Mouse (Mus musculus) stomach, embryonic 15.5 days (tissue): ENCODE results near the gene Tor1b. TPM values are rescaled to one million over a fixed set of nuclear protein-coding genes. Genes with fewer than 3 reads are reported as not detected.
A peak's percentile ranks its signal among the peaks of the same experiment; 100 is the strongest.
"Not testable (repeated sequence)": the region's sequence is repeated elsewhere in the genome, so short reads cannot be mapped to it uniquely, and the experiment has no call there.

Experiments used
- ATAC-seq: fragments of 200-750 bp; cut with Nextera tagmentation; 2 replicates; pipeline ENCODE4 v1.8.0; 2017; ENCODE audit warnings: low read depth, moderate number of reproducible peaks, moderate TSS enrichment; ENCODE audit not compliant: insufficient read depth, low FRiP score
- H3K27ac ChIP-seq: fragments of 300-500 bp; sonication (generic); 2 replicates; pipeline ENCODE4 v1.5.1; 2015; ENCODE audit warnings: mild to moderate bottlenecking, inconsistent platforms
- H3K27me3 ChIP-seq: fragments of 300-500 bp; sonication (generic); replicated peaks from 2 replicates; pipeline ENCODE4 v1.6.1; 2015; ENCODE audit warnings: inconsistent platforms
- H3K36me3 ChIP-seq: fragments of 300-500 bp; sonication (generic); 2 replicates; pipeline ENCODE4 v1.6.1; 2015; ENCODE audit warnings: inconsistent platforms
- H3K4me1 ChIP-seq: fragments of 300-500 bp; sonication (generic); 2 replicates; pipeline ENCODE4 v1.6.1; 2015; ENCODE audit warnings: inconsistent platforms
- H3K4me2 ChIP-seq: fragments of 300-500 bp; sonication (generic); 2 replicates; pipeline ENCODE4 v1.6.1; 2015; ENCODE audit warnings: mild to moderate bottlenecking, inconsistent platforms
- H3K4me3 ChIP-seq: fragments of 300-500 bp; sonication (generic); replicated peaks from 2 replicates; pipeline ENCODE4 v1.5.1; 2015; ENCODE audit warnings: inconsistent platforms
- H3K9ac ChIP-seq: fragments of 300-500 bp; sonication (generic); 2 replicates; pipeline ENCODE4 v1.6.1; 2015; ENCODE audit warnings: inconsistent platforms
- H3K9me3 ChIP-seq: fragments of 300-500 bp; sonication (generic); 2 replicates; pipeline ENCODE4 v1.6.1; 2016; ENCODE audit warnings: inconsistent platforms
- WGBS: fragments of 180-500 bp; shearing (Covaris S2); methylation state at CpG from one replicate; pipeline ENCODE4 v1.1.7; 2015; 5-methylcytosine and 5-hydroxymethylcytosine counted together
- polyA plus RNA-seq: library from polyadenylated mRNA; unstranded; fragments of >200 nt; fragmentation: Nextera tagmentation; extraction: Ambion mirVana; gene quantifications from 2 replicates; pipeline ENCODE4 v1.2.1, GENCODE M21; 2015

Tor1b gene
- polyA plus RNA-seq, 1 experiment from 2014 or later = 30.6 TPM

DNA sequence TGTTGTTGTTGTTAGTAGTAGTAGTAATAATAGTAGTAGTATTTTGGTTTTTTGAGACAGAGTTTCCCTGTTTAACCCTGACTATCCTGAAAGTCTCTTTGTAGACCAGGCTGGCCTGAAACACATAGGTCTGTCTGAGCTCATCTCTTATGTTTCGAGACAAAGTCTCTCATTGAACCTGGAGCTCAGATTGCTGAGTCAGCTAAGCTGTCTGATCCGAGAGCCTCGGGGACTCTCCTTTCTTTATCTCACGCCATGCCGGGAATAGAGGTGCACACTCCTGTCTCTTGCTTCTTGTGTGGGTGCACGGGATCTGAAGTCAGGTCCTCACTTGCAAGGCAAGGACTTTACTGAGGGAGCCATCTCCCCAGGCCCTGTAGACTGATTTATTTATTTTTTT is 19.7 kb upstream of the Tor1b start:
- WGBS = 57% methylated on average over 6 of the region's 6 CpGs
- Histone ChIP-seq H3K4me1 (peaks cover 8% of the 10 kb centered on the region), H3K27me3 (no peaks in the 10 kb centered on the region), H3K9me3 (no peaks in the 10 kb centered on the region), H3K27ac (no peak overlapping the region), H3K4me2 (no peak overlapping the region), H3K36me3 (no peaks in the 10 kb centered on the region), H3K9ac (no peak overlapping the region), H3K4me3 (no peak overlapping the region)
- no peak for ATAC-seq

DNA sequence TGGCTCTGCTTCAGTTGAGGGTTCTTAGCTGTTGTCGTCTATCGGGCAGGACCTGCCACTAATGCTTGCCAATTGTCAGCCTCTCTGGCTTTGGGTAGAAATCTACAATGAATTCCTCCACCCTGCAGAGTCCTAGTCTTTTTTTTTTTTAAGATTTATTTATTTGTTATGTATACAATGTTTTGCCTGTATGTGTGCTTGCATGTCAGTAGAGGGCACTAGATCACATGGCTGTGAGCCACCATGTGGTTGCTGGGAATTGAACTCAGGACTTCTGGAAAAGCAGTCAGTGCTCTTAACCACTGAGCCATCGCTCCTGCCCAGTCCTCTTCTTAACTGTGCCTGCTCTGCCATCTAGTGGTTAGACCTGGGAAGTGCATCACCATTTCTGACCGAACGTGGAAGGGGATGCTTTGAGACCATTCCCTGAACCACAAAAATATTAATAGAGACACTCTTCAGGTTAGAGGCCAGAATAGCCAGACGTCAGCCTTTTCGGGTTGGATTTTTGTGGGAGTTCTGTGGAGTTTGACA is 18.8 kb upstream of the Tor1b start:
- Histone ChIP-seq H3K4me2 (no peak overlapping the region), H3K9ac (no peak overlapping the region), H3K4me1 (peaks cover 8% of the 10 kb centered on the region), H3K27me3 (no peaks in the 10 kb centered on the region), H3K9me3 (no peaks in the 10 kb centered on the region), H3K27ac (no peak overlapping the region), H3K36me3 (no peaks in the 10 kb centered on the region), H3K4me3 (no peak overlapping the region)
- no peak for ATAC-seq
- 20% methylated on average over 7 of the region's 7 CpGs for WGBS

DNA sequence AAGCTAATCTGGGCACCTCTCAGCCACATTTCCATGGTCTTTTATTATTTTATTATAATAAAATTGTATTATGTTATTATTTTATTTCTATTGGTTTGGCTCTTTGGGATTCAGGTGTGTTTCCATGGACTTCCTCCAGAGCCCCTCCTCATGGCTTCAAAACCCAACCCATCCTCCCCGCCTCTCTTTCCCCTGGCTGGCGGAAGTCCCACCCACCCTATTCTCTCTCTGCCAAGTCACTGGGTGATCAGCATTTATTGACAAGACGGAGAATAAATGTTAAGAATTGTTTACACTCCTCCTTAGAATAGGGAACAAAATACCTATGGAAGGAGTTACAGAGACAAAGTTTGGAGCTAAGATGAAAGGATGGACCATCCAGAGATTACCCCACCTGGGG is 16.0 kb upstream of the Tor1b start:
- H3K4me2 ChIP-seq = no peak overlapping the region
- H3K36me3 ChIP-seq = no peaks in the 10 kb centered on the region
- H3K4me3 ChIP-seq = no peak overlapping the region
- no peak overlapping the region for H3K9ac ChIP-seq
- no peaks in the 10 kb centered on the region for H3K9me3 ChIP-seq
- no peak overlapping the region for H3K27ac ChIP-seq
- 66% methylated on average over 3 of the region's 3 CpGs for WGBS
- H3K4me1 ChIP-seq = no peaks in the 10 kb centered on the region
- no peak for ATAC-seq
- no peaks in the 10 kb centered on the region for H3K27me3 ChIP-seq

DNA sequence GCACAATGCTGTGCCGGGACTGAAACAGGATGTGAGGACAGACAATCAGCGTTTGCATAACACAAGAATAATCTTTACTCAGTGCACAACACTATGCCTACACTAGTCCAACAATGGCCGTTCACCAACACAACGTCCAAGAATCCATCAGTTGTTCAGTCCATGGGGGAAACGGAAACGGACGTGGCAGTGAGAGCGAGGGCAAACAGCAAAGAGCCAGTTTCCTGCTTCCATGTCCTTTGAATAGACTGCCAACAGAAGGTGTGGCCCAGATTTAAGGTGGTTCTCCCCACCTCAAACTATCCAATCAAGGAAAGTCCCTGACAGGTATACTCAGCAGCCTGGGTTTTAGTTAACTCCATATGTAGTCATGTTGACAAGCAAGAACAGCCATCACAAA is 15.0 kb upstream of the Tor1b start:
- Histone ChIP-seq H3K9me3 (no peaks in the 10 kb centered on the region), H3K4me3 (no peak overlapping the region), H3K36me3 (no peaks in the 10 kb centered on the region), H3K27ac (no peak overlapping the region), H3K4me2 (no peak overlapping the region), H3K27me3 (no peaks in the 10 kb centered on the region), H3K9ac (no peak overlapping the region), H3K4me1 (no peaks in the 10 kb centered on the region)
- no peak for ATAC-seq
- 67% methylated on average over 8 of the region's 8 CpGs for WGBS

DNA sequence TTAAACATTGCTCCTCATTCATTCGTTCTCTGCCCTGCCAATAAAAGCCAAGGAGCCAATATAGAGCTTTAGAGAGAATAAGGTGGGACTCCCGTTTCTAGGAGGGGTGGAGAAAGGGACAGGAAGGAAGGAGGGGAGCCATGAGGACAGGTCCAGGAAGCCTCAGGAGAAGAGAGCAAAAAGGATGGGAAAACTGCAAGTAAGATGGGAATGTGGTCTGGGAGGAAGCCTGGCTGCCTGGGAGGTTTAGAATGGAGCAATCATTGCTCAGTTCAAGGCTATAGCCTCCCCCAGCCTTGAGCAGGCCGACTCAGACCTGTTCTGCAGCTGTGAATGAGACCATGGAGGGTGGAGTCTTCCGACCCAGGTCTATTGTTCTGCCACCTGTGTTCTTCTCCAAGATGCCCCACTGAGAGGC is 14.2 kb upstream of the Tor1b start:
- peak overlapping the region; percentile 23; the same call in 1 of the 2 replicates for H3K27ac ChIP-seq
- H3K9me3 ChIP-seq = no peaks in the 10 kb centered on the region
- H3K4me2 ChIP-seq = no peak overlapping the region
- 40% methylated on average over 4 of the region's 4 CpGs for WGBS
- no peak overlapping the region for H3K9ac ChIP-seq
- no peak overlapping the region for H3K4me3 ChIP-seq
- no peak for ATAC-seq
- H3K36me3 ChIP-seq = no peaks in the 10 kb centered on the region
- H3K27me3 ChIP-seq = no peaks in the 10 kb centered on the region
- H3K4me1 ChIP-seq = no peaks in the 10 kb centered on the region

DNA sequence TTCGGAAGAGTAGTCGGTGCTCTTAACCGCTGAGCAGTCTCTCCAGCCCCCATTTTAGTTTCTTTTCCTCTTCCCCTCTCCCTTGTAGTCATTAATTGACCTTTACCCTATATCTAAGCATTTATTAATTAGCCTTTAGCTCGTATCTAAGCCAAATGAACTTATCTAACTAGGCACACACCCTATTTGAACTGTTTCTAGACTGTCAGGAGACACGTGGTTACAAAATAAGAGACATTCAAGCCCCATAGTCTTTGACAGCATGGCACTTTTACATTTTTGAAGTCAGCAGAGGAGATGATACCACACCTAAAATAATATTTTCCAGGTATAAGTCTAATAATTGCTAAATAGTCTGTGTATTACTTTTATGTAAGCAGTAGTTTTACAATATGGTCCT is 11.2 kb upstream of the Tor1b start:
- 85% methylated on average over 5 of the region's 5 CpGs for WGBS
- Histone ChIP-seq H3K4me1 (no peaks in the 10 kb centered on the region), H3K9ac (no peak overlapping the region), H3K27ac (no peak overlapping the region; the same call in 1 of the 2 replicates), H3K9me3 (no peaks in the 10 kb centered on the region), H3K4me2 (no peak overlapping the region), H3K4me3 (no peak overlapping the region), H3K27me3 (no peaks in the 10 kb centered on the region), H3K36me3 (no peaks in the 10 kb centered on the region)
- no peak for ATAC-seq

DNA sequence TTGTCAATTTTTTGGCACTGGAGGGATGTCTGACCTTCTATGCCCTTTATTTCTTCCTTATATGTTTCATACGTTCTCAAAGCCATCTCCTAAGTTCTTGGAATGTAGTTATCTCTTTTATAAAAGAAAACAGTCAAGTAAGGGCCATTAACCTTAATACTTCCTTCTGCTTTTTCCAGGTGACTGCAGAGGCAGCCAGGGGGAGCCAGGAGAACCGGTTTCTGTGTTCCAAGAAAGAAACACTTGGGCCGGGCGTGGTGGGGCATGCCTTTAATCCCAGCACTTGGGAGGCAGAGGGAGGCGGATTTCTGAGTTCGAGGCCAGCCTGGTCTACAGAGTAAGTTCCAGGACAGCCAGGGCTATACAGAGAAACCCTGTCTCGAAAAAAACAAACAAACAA is 10.6 kb upstream of the Tor1b start:
- not testable (repeated sequence) for H3K9ac ChIP-seq, H3K27ac ChIP-seq, H3K4me3 ChIP-seq, H3K9me3 ChIP-seq, H3K4me1 ChIP-seq, H3K27me3 ChIP-seq, ATAC-seq, H3K36me3 ChIP-seq
- WGBS = 34% methylated on average over 7 of the region's 7 CpGs
- peak overlapping the region; percentile 53; the same call in 1 of the 2 replicates for H3K4me2 ChIP-seq

DNA sequence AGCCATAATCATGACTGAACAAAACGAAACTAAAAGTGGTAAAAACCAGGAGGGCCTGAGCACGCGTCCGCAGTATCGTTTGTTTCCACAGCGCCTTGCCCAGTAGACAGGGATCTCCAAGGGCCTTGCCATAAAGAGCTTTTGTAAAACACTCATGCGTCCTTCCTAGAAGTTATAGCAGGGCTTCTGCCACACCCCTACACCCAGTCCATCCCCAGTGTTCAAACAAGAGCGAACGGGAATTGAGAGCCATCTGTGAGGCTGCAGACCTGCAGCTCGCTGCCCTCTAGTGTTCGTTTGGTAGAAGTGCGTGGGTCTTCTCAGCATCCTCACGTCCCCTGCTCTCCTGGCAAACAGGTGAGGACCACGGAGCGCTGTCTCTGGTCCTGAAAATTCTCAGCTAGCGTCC is 10.2 kb upstream of the Tor1b start:
- ATAC-seq = peak; percentile 45; the same call in 1 of the 2 replicates
- peak overlapping the region; percentile 37 for H3K4me3 ChIP-seq
- H3K27ac ChIP-seq = no peak overlapping the region
- no peaks in the 10 kb centered on the region for H3K4me1 ChIP-seq
- no peaks in the 10 kb centered on the region for H3K9me3 ChIP-seq
- H3K9ac ChIP-seq = no peak overlapping the region
- WGBS = 21% methylated on average over 16 of the region's 16 CpGs
- no peaks in the 10 kb centered on the region for H3K36me3 ChIP-seq
- H3K4me2 ChIP-seq = peak overlapping the region; percentile 53
- H3K27me3 ChIP-seq = no peaks in the 10 kb centered on the region

DNA sequence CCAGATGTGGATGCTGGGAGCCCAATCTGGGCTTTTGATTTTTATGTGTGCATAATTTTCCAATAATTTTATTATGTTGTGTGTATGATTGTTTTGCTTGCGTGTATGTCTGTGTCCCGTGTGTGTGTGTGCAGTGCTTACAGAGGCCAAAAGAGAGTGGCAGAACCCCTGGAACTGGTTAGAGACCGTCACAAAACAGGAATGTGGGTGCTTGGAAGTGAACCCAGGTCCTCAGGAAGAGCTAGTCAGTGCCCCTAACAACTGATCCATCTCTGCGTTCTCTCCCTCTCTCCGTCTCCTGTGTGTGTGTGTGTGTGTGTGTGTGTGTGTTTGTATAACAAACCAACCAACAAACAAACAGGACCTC is 319 bp upstream of the Tor1b start:
- peak overlapping the region; percentile 85; the same call in 1 of the 2 replicates for H3K27ac ChIP-seq
- no peaks in the 10 kb centered on the region for H3K27me3 ChIP-seq
- peaks cover 16% of the 10 kb centered on the region for H3K36me3 ChIP-seq
- peaks cover 21% of the 10 kb centered on the region for H3K4me1 ChIP-seq
- no peak overlapping the region for H3K9ac ChIP-seq
- 0 out of 2 replicates have a peak, but pooled peaks have one; percentile 29 for ATAC-seq
- WGBS = 23% methylated on average over 5 of the region's 5 CpGs
- no peaks in the 10 kb centered on the region for H3K9me3 ChIP-seq
- peak overlapping the region; percentile 65 for H3K4me2 ChIP-seq
- peak overlapping the region; percentile 74 for H3K4me3 ChIP-seq

DNA sequence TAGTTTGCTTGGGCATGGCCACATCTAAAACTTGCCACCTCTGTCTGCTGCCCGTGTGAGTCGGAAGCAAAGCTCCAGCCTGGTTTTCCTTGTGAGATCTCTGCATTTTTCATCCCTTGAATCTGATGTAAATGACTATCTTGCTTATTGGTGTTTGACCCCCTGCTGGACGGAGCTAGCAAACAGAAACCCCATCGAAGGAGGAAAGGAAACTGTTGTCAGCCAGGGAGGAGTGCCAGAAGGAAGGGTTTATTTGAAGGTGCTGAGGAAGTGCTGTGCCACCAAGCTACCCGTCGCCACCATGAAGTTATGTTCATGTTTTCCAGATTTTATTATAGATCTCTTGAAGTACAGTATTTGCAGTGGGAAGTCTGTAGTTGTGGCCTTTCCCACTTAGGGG is 2.0 kb downstream of the Tor1b start:
- peaks cover 34% of the 10 kb centered on the region for H3K36me3 ChIP-seq
- peak overlapping the region; percentile 65 for H3K4me2 ChIP-seq
- H3K9me3 ChIP-seq = no peaks in the 10 kb centered on the region
- WGBS = 58% methylated on average over 6 of the region's 6 CpGs
- ATAC-seq = no peak
- H3K9ac ChIP-seq = no peak overlapping the region
- H3K4me3 ChIP-seq = 0 out of 2 replicates have a peak overlapping the region, but pooled peaks have one; percentile 2
- H3K4me1 ChIP-seq = peaks cover 21% of the 10 kb centered on the region
- H3K27ac ChIP-seq = no peak overlapping the region
- no peaks in the 10 kb centered on the region for H3K27me3 ChIP-seq

DNA sequence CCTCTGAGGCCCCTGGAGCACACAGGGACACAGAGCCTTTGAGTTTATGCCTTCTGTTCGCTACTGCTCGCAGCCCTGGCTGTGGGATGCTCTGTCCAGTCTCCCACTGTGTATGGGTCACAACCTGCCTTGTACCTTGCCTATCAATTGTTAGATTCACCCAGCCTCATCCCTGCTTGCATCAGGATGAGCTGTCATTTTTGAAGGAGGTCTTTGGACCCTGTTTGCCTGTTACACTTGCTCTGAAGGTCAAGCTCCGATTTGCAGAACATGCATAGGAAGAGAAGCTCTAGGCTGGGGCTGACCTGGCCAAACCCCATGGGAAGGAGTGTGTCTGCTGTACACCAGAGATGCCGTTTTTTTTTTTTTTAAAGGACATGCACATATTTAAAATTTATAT is 4.8 kb downstream of the Tor1b start:
- peaks cover 57% of the 10 kb centered on the region for H3K36me3 ChIP-seq
- no peak for ATAC-seq
- H3K4me1 ChIP-seq = peaks cover 21% of the 10 kb centered on the region
- H3K4me3 ChIP-seq = no peak overlapping the region
- no peaks in the 10 kb centered on the region for H3K27me3 ChIP-seq
- WGBS = 83% methylated on average over 4 of the region's 4 CpGs
- H3K4me2 ChIP-seq = no peak overlapping the region
- no peak overlapping the region for H3K27ac ChIP-seq
- no peaks in the 10 kb centered on the region for H3K9me3 ChIP-seq
- no peak overlapping the region for H3K9ac ChIP-seq

DNA sequence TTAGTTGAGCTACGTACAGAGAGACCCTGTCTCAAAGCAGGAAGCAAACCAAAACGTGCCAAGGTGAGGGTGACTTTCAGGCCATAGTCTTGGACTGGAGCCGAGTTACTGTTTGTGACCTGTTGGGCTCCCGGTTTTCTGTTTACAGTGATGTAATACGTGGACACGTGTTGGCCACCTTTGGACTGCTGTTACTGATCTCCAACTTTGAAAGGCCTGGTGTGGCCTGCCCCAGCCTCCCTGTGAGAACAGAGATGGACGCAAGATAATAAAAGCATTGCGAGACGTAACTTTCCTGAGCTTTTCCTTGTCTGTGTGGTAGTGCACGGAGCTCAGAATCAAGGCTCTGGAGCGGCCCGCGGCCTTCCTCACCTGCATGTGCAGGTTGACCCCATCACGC is 6.0 kb downstream of the Tor1b start:
- Histone ChIP-seq H3K9ac (no peak overlapping the region), H3K4me3 (no peak overlapping the region), H3K9me3 (no peaks in the 10 kb centered on the region), H3K4me2 (no peak overlapping the region), H3K36me3 (peaks cover 67% of the 10 kb centered on the region), H3K4me1 (peaks cover 18% of the 10 kb centered on the region), H3K27me3 (no peaks in the 10 kb centered on the region), H3K27ac (no peak overlapping the region)
- no peak for ATAC-seq
- WGBS = 83% methylated on average over 14 of the region's 14 CpGs

DNA sequence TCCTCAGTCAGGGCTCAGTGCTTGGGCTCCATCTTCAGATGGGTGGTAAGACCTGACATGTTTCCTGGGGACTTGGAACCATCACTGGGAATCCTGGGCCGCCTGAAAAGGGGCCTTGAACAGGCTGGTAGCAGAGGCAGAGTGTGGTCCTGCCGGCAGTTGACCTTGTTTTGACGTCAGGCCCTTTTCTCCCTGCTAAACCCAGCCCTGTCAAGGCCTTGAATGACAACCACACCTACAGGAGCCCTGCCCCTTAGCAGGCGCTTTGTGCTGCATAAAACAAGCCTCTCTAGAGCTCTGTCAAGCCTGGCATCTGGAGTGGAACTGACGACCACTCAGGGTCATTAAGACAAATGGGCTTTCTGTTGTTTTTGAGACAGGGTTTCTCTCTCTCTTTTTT is 7.1 kb downstream of the Tor1b start:
- Histone ChIP-seq H3K4me1 (peaks cover 7% of the 10 kb centered on the region; the same call in 1 of the 2 replicates), H3K9ac (no peak overlapping the region), H3K4me3 (no peak overlapping the region), H3K36me3 (peaks cover 78% of the 10 kb centered on the region), H3K9me3 (no peaks in the 10 kb centered on the region), H3K27me3 (no peaks in the 10 kb centered on the region), H3K4me2 (no peak overlapping the region), H3K27ac (no peak overlapping the region)
- no peak for ATAC-seq
- WGBS = 44% methylated on average over 5 of the region's 5 CpGs
